Mouse (Mus musculus): ENCODE measurements around the gene Chd2. TPM values are rescaled to one million over a fixed set of nuclear protein-coding genes. Genes with fewer than 3 reads are reported as not detected.

Chd2 gene
- total RNA-seq, 1 experiment from 2014 or later: 492 TPM

GRCm38 (mm10) chr7:73398806-73399442, 142.7 kb downstream of the Chd2 start:
- ATAC-seq (ENCODE audit: extremely low read depth, insufficient number of reproducible peaks, low FRiP score, poor library complexity, severe bottlenecking): no peak

GRCm38 (mm10) chr7:73398319-73398718, 143.3 kb downstream of the Chd2 start:
- ATAC-seq (ENCODE audit: extremely low read depth, insufficient number of reproducible peaks, low FRiP score, poor library complexity, severe bottlenecking): no peak

- no peak for ATAC-seq (ENCODE audit: extremely low read depth, insufficient number of reproducible peaks, low FRiP score, poor library complexity, severe bottlenecking)
These were observed 147.6 kb downstream of the Chd2 start for GRCm38 (mm10) chr7:73394013-73394409.

GRCm38 (mm10) chr7:73393307-73394012, 148.2 kb downstream of the Chd2 start:
- ATAC-seq (ENCODE audit: extremely low read depth, insufficient number of reproducible peaks, low FRiP score, poor library complexity, severe bottlenecking): no peak

- no peak for ATAC-seq (ENCODE audit: extremely low read depth, insufficient number of reproducible peaks, low FRiP score, poor library complexity, severe bottlenecking)
These were observed 149.3 kb downstream of the Chd2 start for GRCm38 (mm10) chr7:73392359-73392758.

GRCm38 (mm10) chr7:73391518-73392321, 149.9 kb downstream of the Chd2 start:
- no peak for ATAC-seq (ENCODE audit: extremely low read depth, insufficient number of reproducible peaks, low FRiP score, poor library complexity, severe bottlenecking)

GRCm38 (mm10) chr7:73391002-73391517, 150.6 kb downstream of the Chd2 start:
- ATAC-seq (ENCODE audit: extremely low read depth, insufficient number of reproducible peaks, low FRiP score, poor library complexity, severe bottlenecking): no peak

- no peak for ATAC-seq (ENCODE audit: extremely low read depth, insufficient number of reproducible peaks, low FRiP score, poor library complexity, severe bottlenecking)
These were observed 151.1 kb downstream of the Chd2 start for GRCm38 (mm10) chr7:73390426-73391001.

GRCm38 (mm10) chr7:73389871-73390294, 151.7 kb downstream of the Chd2 start:
- ATAC-seq (ENCODE audit: extremely low read depth, insufficient number of reproducible peaks, low FRiP score, poor library complexity, severe bottlenecking): no peak

GRCm38 (mm10) chr7:73389419-73389818, 152.2 kb downstream of the Chd2 start:
- ATAC-seq (ENCODE audit: extremely low read depth, insufficient number of reproducible peaks, low FRiP score, poor library complexity, severe bottlenecking): no peak

GRCm38 (mm10) chr7:73388866-73389265, 152.8 kb downstream of the Chd2 start:
- no peak for ATAC-seq (ENCODE audit: extremely low read depth, insufficient number of reproducible peaks, low FRiP score, poor library complexity, severe bottlenecking)

- no peak for ATAC-seq (ENCODE audit: extremely low read depth, insufficient number of reproducible peaks, low FRiP score, poor library complexity, severe bottlenecking)
These were observed 158.8 kb downstream of the Chd2 start for GRCm38 (mm10) chr7:73382843-73383242.

GRCm38 (mm10) chr7:73378034-73378433, 163.6 kb downstream of the Chd2 start:
- no peak for ATAC-seq (ENCODE audit: extremely low read depth, insufficient number of reproducible peaks, low FRiP score, poor library complexity, severe bottlenecking)

- no peak for ATAC-seq (ENCODE audit: extremely low read depth, insufficient number of reproducible peaks, low FRiP score, poor library complexity, severe bottlenecking)
These were observed 164.3 kb downstream of the Chd2 start for GRCm38 (mm10) chr7:73377307-73377706.

Other genes with a start within 250 kb of the Chd2 start
- not detected in 2 replicates for gene Rgma, start 166.3 kb downstream of the Chd2 start, total RNA-seq (2017)
- 2.2 and 3.0 TPM in 2 replicates for gene Fam174b, start 198.5 kb upstream of the Chd2 start, total RNA-seq (2017)